In the genomic region with DNA sequence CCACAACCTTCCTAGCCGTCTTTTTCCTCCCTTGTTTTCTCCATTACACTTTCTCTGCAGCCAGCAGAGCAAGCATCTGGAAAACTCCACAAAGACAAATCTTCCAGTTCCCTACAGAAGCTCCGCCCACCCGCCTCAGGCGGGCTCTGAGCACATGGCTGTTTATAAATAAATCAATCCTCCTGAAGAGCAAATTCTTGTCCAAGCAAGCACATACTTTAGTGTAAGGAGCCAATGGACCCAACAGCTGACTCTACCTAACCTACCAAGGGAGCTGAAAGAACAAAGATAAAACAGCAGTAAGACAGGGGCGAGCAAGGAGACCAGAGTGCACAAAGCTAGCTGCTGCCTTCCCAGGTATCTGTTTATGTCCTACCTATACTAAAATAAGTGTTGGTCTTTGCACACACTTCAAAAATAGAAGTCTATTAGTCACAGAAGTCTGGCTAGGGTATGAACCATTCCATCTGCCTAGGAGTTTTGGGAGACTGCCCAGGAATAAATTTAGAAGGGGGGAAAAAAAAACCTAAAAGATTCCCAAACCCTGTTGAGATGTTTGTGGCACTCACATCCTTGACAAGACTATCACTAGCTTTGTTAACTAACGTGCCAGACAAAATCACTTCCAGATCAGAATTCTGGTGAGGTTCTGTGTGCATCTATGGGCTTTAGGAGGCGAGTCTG, we compare ENCODE assay signal across 9 mouse cellular contexts. TPM values are rescaled to one million over a fixed set of nuclear protein-coding genes. Genes with fewer than 3 reads are reported as not detected.
DNase-seq lines count a peak whose midpoint lies in the region; ATAC-seq and TF ChIP-seq lines count a peak whose summit lies in the region.
"Had no signal": no experiment of that assay in that cellular context is flagged by ENCODE, and none has a peak within 500 bp of the region (broad histone marks: within the 10 kb centered on the region; RNA-seq: fewer than 3 reads in every experiment).

No protein-coding gene starts in this region.

- intact Hi-C loops in gastrocnemius, adult 2 months (cut with DNase I) = no loop called here

- TF ChIP-seq CTCF in forebrain, postnatal 0 days (IDR thresholded peaks at IDR 0.05; ENCODE audit: low read depth) = no peak
- TF ChIP-seq CTCF in gastrocnemius, adult 2 months (IDR thresholded peaks at IDR 0.05) = no peak

- no peak overlapping the region for H3K9ac ChIP-seq in forebrain, postnatal 0 days
- H3K9ac ChIP-seq in forebrain, embryonic 11.5 days (ENCODE audit: low read length) = no peak overlapping the region
- H3K9ac ChIP-seq in kidney, embryonic 16.5 days (replicated peaks; ENCODE audit: low read length) = no peak overlapping the region
- no peak overlapping the region for H3K9ac ChIP-seq in midbrain, embryonic 11.5 days (ENCODE audit: low read length)
- H3K9ac ChIP-seq in forebrain, embryonic 14.5 days (ENCODE audit: low read length) = no peak overlapping the region
- H3K9ac ChIP-seq: midbrain, embryonic 12.5 days had no signal

- H3K27ac ChIP-seq in forebrain, postnatal 0 days (ENCODE audit: low read depth, low read length) = no peak overlapping the region
- H3K27ac ChIP-seq in forebrain, embryonic 11.5 days (ENCODE audit: low read depth, low read length) = no peak overlapping the region
- H3K27ac ChIP-seq in gastrocnemius, adult 2 months = peak overlapping the region; percentile 92
- H3K27ac ChIP-seq in kidney, embryonic 16.5 days (ENCODE audit: low read length) = 0 out of 2 replicates have a peak overlapping the region, but pooled peaks have one; percentile 15
- no peak overlapping the region for H3K27ac ChIP-seq in midbrain, embryonic 11.5 days (ENCODE audit: low read depth, low read length)
- H3K27ac ChIP-seq in forebrain, embryonic 14.5 days (ENCODE audit: low read depth, low read length) = no peak overlapping the region
- H3K27ac ChIP-seq: midbrain, embryonic 12.5 days had no signal

- H3K9me3 ChIP-seq in forebrain, postnatal 0 days (ENCODE audit: low read length) = no peaks in the 10 kb centered on the region
- H3K9me3 ChIP-seq in forebrain, embryonic 11.5 days (ENCODE audit: control insufficient read depth, low read length) = no peaks in the 10 kb centered on the region
- H3K9me3 ChIP-seq in kidney, embryonic 16.5 days (ENCODE audit: low read length) = no peaks in the 10 kb centered on the region
- H3K9me3 ChIP-seq in midbrain, embryonic 11.5 days (ENCODE audit: control insufficient read depth, low read length) = no peaks in the 10 kb centered on the region
- no peaks in the 10 kb centered on the region for H3K9me3 ChIP-seq in forebrain, embryonic 14.5 days (replicated peaks; ENCODE audit: control insufficient read depth, low read length)
- H3K9me3 ChIP-seq: midbrain, embryonic 12.5 days had no signal

- ATAC-seq in forebrain, postnatal 0 days = no peak
- ATAC-seq in forebrain, embryonic 11.5 days (replicated peaks; ENCODE audit: low FRiP score) = no peak
- ATAC-seq in kidney, embryonic 16.5 days (ENCODE audit: low FRiP score, low TSS enrichment) = no peak; the same call in 1 of the 2 replicates
- no peak for ATAC-seq in midbrain, embryonic 11.5 days (ENCODE audit: low FRiP score)
- ATAC-seq in forebrain, embryonic 14.5 days = no peak

- peaks cover 14% of the 10 kb centered on the region; the same call in 1 of the 2 replicates for H3K36me3 ChIP-seq in forebrain, postnatal 0 days (ENCODE audit: insufficient read depth)
- H3K36me3 ChIP-seq in forebrain, embryonic 11.5 days (ENCODE audit: control insufficient read depth, insufficient read depth, low read length) = no peaks in the 10 kb centered on the region
- H3K36me3 ChIP-seq in kidney, embryonic 16.5 days (ENCODE audit: insufficient read depth, low read length) = peaks cover 17% of the 10 kb centered on the region; the same call in 1 of the 2 replicates
- H3K36me3 ChIP-seq in midbrain, embryonic 11.5 days (ENCODE audit: control insufficient read depth, insufficient read depth, low read length) = no peaks in the 10 kb centered on the region
- H3K36me3 ChIP-seq in forebrain, embryonic 14.5 days (ENCODE audit: control insufficient read depth, insufficient read depth, low read length) = peaks cover 5% of the 10 kb centered on the region; the same call in 1 of the 2 replicates

- H3K4me1 ChIP-seq in forebrain, postnatal 0 days (ENCODE audit: insufficient read depth) = no peaks in the 10 kb centered on the region
- no peaks in the 10 kb centered on the region; the same call in 1 of the 2 replicates for H3K4me1 ChIP-seq in forebrain, embryonic 11.5 days (replicated peaks; ENCODE audit: control insufficient read depth, insufficient read depth, low read length)
- H3K4me1 ChIP-seq in kidney, embryonic 16.5 days (ENCODE audit: insufficient read depth, low read length) = peaks cover 11% of the 10 kb centered on the region; the same call in 1 of the 2 replicates
- H3K4me1 ChIP-seq in midbrain, embryonic 11.5 days (ENCODE audit: control insufficient read depth, insufficient read depth, low read length) = no peaks in the 10 kb centered on the region
- H3K4me1 ChIP-seq in forebrain, embryonic 14.5 days (ENCODE audit: control insufficient read depth, insufficient read depth, low read length) = peaks cover 12% of the 10 kb centered on the region

- no peak overlapping the region for H3K4me3 ChIP-seq in forebrain, postnatal 0 days (ENCODE audit: low read depth, low read length)
- no peak overlapping the region for H3K4me3 ChIP-seq in forebrain, embryonic 11.5 days (ENCODE audit: low read depth, low read length)
- H3K4me3 ChIP-seq in gastrocnemius, adult 2 months = peak overlapping the region; percentile 39
- no peak overlapping the region for H3K4me3 ChIP-seq in kidney, embryonic 16.5 days (ENCODE audit: low read length)
- no peak overlapping the region for H3K4me3 ChIP-seq in midbrain, embryonic 11.5 days (ENCODE audit: low read depth, low read length)
- no peak overlapping the region for H3K4me3 ChIP-seq in forebrain, embryonic 14.5 days (ENCODE audit: low read depth, low read length)
- H3K4me3 ChIP-seq: midbrain, embryonic 12.5 days had no signal

- no peaks in the 10 kb centered on the region for H3K27me3 ChIP-seq in forebrain, postnatal 0 days (ENCODE audit: insufficient read depth, low read length)
- no peaks in the 10 kb centered on the region for H3K27me3 ChIP-seq in forebrain, embryonic 11.5 days (ENCODE audit: control insufficient read depth, insufficient read depth, low read length)
- H3K27me3 ChIP-seq in kidney, embryonic 16.5 days (ENCODE audit: insufficient read depth, low read length) = no peaks in the 10 kb centered on the region
- no peaks in the 10 kb centered on the region for H3K27me3 ChIP-seq in midbrain, embryonic 11.5 days (ENCODE audit: control insufficient read depth, insufficient read depth, low read length)
- no peaks in the 10 kb centered on the region for H3K27me3 ChIP-seq in forebrain, embryonic 14.5 days (replicated peaks; ENCODE audit: control insufficient read depth, insufficient read depth, low read length)
- H3K27me3 ChIP-seq: midbrain, embryonic 12.5 days had no signal

- peak; percentile 13 for DNase-seq in forebrain, postnatal 0 days
- DNase-seq in forebrain, embryonic 11.5 days (ENCODE audit: low spot score) = no peak
- DNase-seq in gastrocnemius, adult 2 months = peak; percentile 70
- peak; percentile 20 for DNase-seq in lung, postnatal 14 days
- no peak for DNase-seq in spleen, adult 12 weeks (ENCODE audit: low spot score)
- DNase-seq in midbrain, embryonic 11.5 days (ENCODE audit: low spot score, missing footprints) = no peak
- DNase-seq in forebrain, embryonic 14.5 days (ENCODE audit: low spot score) = no peak

- H3K4me2 ChIP-seq in forebrain, postnatal 0 days (ENCODE audit: low read depth) = no peak overlapping the region
- H3K4me2 ChIP-seq in forebrain, embryonic 11.5 days (ENCODE audit: low read depth, low read length, severe bottlenecking) = no peak overlapping the region
- H3K4me2 ChIP-seq in kidney, embryonic 16.5 days (replicated peaks; ENCODE audit: low read depth, low read length) = no peak overlapping the region
- H3K4me2 ChIP-seq in midbrain, embryonic 11.5 days = no peak overlapping the region
- no peak overlapping the region for H3K4me2 ChIP-seq in forebrain, embryonic 14.5 days (ENCODE audit: low read length)
- H3K4me2 ChIP-seq: midbrain, embryonic 12.5 days had no signal

- 78% methylated on average over 7 of the region's 7 CpGs for WGBS in forebrain, postnatal 0 days
- 90% methylated on average over 7 of the region's 7 CpGs for WGBS in forebrain, embryonic 11.5 days
- 69% methylated on average over 7 of the region's 7 CpGs for WGBS in kidney, embryonic 16.5 days
- whole genome bisulfite sequencing in midbrain, embryonic 11.5 days = 89% methylated on average over 7 of the region's 7 CpGs
- 90% methylated on average over 7 of the region's 7 CpGs for WGBS in forebrain, embryonic 14.5 days

RNA-seq across cellular contexts. Expression of gene Slc35d1, which starts 36.2 kb away (rescaled TPM):
- 2.9 and 3.0 TPM in 2 replicates for total RNA-seq in forebrain, postnatal 0 days (2014; rRNA removed)
- polyA plus RNA-seq in forebrain, postnatal 0 days (2015; fragmentation: Nextera tagmentation; extraction: Ambion mirVana) = 2.9 and 4.4 TPM in 2 replicates
- polyA plus RNA-seq in forebrain, embryonic 11.5 days (2014; fragmentation: Nextera tagmentation; extraction: Ambion mirVana) = 11.8 and 12.1 TPM in 2 replicates
- total RNA-seq in gastrocnemius, adult 2 months (2021) = 1 to 10 TPM; 4.6 to 6.3 TPM
- 7.3 and 8.2 TPM in 2 replicates for polyA plus RNA-seq in kidney, embryonic 16.5 days (2015; fragmentation: Nextera tagmentation; extraction: Ambion mirVana)
- 8.6 and 9.8 TPM in 2 replicates for polyA plus RNA-seq in midbrain, embryonic 11.5 days (2014; fragmentation: Nextera tagmentation; extraction: Ambion mirVana)
- polyA plus RNA-seq in forebrain, embryonic 14.5 days (2014; fragmentation: Nextera tagmentation; extraction: Ambion mirVana) = 3.6 and 4.3 TPM in 2 replicates

Comparison
In these comparisons a context has a peak if more than half of its experiments do, and no peak if none do; other contexts are left out.
1. DNase-seq: peak in forebrain, postnatal 0 days (single experiment), gastrocnemius, adult 2 months (single experiment) and lung, postnatal 14 days (single experiment); none in forebrain, embryonic 11.5 days (single experiment), spleen, adult 12 weeks (single experiment), midbrain, embryonic 11.5 days (single experiment) and forebrain, embryonic 14.5 days (single experiment).
2. H3K27ac ChIP-seq: peak in gastrocnemius, adult 2 months (single experiment) and kidney, embryonic 16.5 days (single experiment); none in forebrain, postnatal 0 days (single experiment), forebrain, embryonic 11.5 days (single experiment), midbrain, embryonic 11.5 days (single experiment) and forebrain, embryonic 14.5 days (single experiment).